Mouse (Mus musculus) heart, adult 8-10 months (tissue): ENCODE measurements around the gene AC134908.4. TPM values are rescaled to one million over a fixed set of nuclear protein-coding genes. Genes with fewer than 3 reads are reported as not detected.

ENCODE experiments used
- DNase-seq: peaks from one replicate; pipeline ENCODE4 v3.0.0; 2022; ENCODE audit warnings: low spot score
- total RNA-seq, 4 experiments: library from RNA; stranded (reverse); gene quantifications; 2 replicates each; pipeline ENCODE4 v1.2.4; 2022

The AC134908.4 gene
- total RNA-seq, 4 experiments from 2014 or later: 0.72 to 1.8 TPM; not detected in 2

- no peak for DNase-seq
These were observed 36.2 kb upstream of the AC134908.4 start for GRCm38 (mm10) chr17:25831451-25832281.

GRCm38 (mm10) chr17:25830806-25831431 is 35.5 kb upstream of the AC134908.4 start:
- DNase-seq: no peak

GRCm38 (mm10) chr17:25830200-25830753 is 34.8 kb upstream of the AC134908.4 start:
- DNase-seq: no peak

- no peak for DNase-seq
These were observed 34.1 kb upstream of the AC134908.4 start for GRCm38 (mm10) chr17:25829558-25830017.

GRCm38 (mm10) chr17:25828712-25829557 is 33.5 kb upstream of the AC134908.4 start, which contains the start of gene Jmjd8:
Gene Jmjd8, plus strand, starts transcription at chr17:25828867.
- peak; percentile 76 for DNase-seq

GRCm38 (mm10) chr17:25828223-25828594 is 32.8 kb upstream of the AC134908.4 start:
- DNase-seq: no peak

GRCm38 (mm10) chr17:25827546-25828222 is 32.2 kb upstream of the AC134908.4 start:
- no peak for DNase-seq

GRCm38 (mm10) chr17:25827011-25827410 is 31.6 kb upstream of the AC134908.4 start:
- no peak for DNase-seq

GRCm38 (mm10) chr17:25825984-25826570 is 30.6 kb upstream of the AC134908.4 start:
- no peak for DNase-seq

GRCm38 (mm10) chr17:25825311-25825710 is 29.9 kb upstream of the AC134908.4 start:
- DNase-seq: no peak

- no peak for DNase-seq
These were observed 29.1 kb upstream of the AC134908.4 start for GRCm38 (mm10) chr17:25824362-25825142.

GRCm38 (mm10) chr17:25823452-25823851 is 28.0 kb upstream of the AC134908.4 start, which contains the start of gene Wdr24:
Gene Wdr24, plus strand, starts transcription at chr17:25823627.
- peak; percentile 84 for DNase-seq

- no peak for DNase-seq
These were observed 23.7 kb upstream of the AC134908.4 start for GRCm38 (mm10) chr17:25818851-25819780.

GRCm38 (mm10) chr17:25817662-25818061 is 22.2 kb upstream of the AC134908.4 start:
- no peak for DNase-seq

GRCm38 (mm10) chr17:25813471-25813870 is 18.0 kb upstream of the AC134908.4 start:
- DNase-seq: no peak

GRCm38 (mm10) chr17:25810890-25811289 is 15.4 kb upstream of the AC134908.4 start:
- no peak for DNase-seq

GRCm38 (mm10) chr17:25809606-25810340 is 14.3 kb upstream of the AC134908.4 start:
- no peak for DNase-seq
